Mouse (Mus musculus): ENCODE data around the gene Golim4.
"Not testable (repeated sequence)": the region's sequence is repeated elsewhere in the genome, so short reads cannot be mapped to it uniquely, and the experiment has no call there.

Gene Golim4

GRCm38 (mm10) chr3:75956551-75957302, at the start of gene Golim4:
Gene Golim4, minus strand, starts transcription at chr3:75956949.
- DNase-seq (ENCODE audit: low spot score) = peak; percentile 81

GRCm38 (mm10) chr3:76005621-76006020, 48.9 kb upstream of the Golim4 start:
- no peak for DNase-seq (ENCODE audit: low spot score)

- no peak for DNase-seq (ENCODE audit: low spot score)
These were observed 44.4 kb upstream of the Golim4 start for GRCm38 (mm10) chr3:76001156-76001555.

GRCm38 (mm10) chr3:76000481-76000880, 43.7 kb upstream of the Golim4 start:
- no peak for DNase-seq (ENCODE audit: low spot score)

- DNase-seq (ENCODE audit: low spot score) = not testable (repeated sequence)
These were observed 24.4 kb upstream of the Golim4 start for GRCm38 (mm10) chr3:75981031-75981750.

- not testable (repeated sequence) for DNase-seq (ENCODE audit: low spot score)
These were observed 6.3 kb upstream of the Golim4 start for GRCm38 (mm10) chr3:75962784-75963772.

- DNase-seq (ENCODE audit: low spot score) = no peak
These were observed 873 bp downstream of the Golim4 start for GRCm38 (mm10) chr3:75955661-75956491.

- no peak for DNase-seq (ENCODE audit: low spot score)
These were observed 2.6 kb downstream of the Golim4 start for GRCm38 (mm10) chr3:75954185-75954584.

GRCm38 (mm10) chr3:75952328-75953060, 4.3 kb downstream of the Golim4 start:
- DNase-seq (ENCODE audit: low spot score) = no peak

- no peak for DNase-seq (ENCODE audit: low spot score)
These were observed 5.9 kb downstream of the Golim4 start for GRCm38 (mm10) chr3:75950897-75951296.

GRCm38 (mm10) chr3:75949358-75949757, 7.4 kb downstream of the Golim4 start:
- DNase-seq (ENCODE audit: low spot score) = no peak

GRCm38 (mm10) chr3:75948541-75949095, 8.1 kb downstream of the Golim4 start:
- no peak for DNase-seq (ENCODE audit: low spot score)

- no peak for DNase-seq (ENCODE audit: low spot score)
These were observed 8.7 kb downstream of the Golim4 start for GRCm38 (mm10) chr3:75948003-75948402.

- no peak for DNase-seq (ENCODE audit: low spot score)
These were observed 14.3 kb downstream of the Golim4 start for GRCm38 (mm10) chr3:75942303-75943060.

GRCm38 (mm10) chr3:75941864-75942263, 14.9 kb downstream of the Golim4 start:
- no peak for DNase-seq (ENCODE audit: low spot score)

GRCm38 (mm10) chr3:75936152-75936551, 20.6 kb downstream of the Golim4 start:
- no peak for DNase-seq (ENCODE audit: low spot score)

- no peak for DNase-seq (ENCODE audit: low spot score)
These were observed 26.0 kb downstream of the Golim4 start for GRCm38 (mm10) chr3:75930659-75931225.

- no peak for DNase-seq (ENCODE audit: low spot score)
These were observed 26.7 kb downstream of the Golim4 start for GRCm38 (mm10) chr3:75929926-75930548.

GRCm38 (mm10) chr3:75926327-75926726, 30.4 kb downstream of the Golim4 start:
- DNase-seq (ENCODE audit: low spot score) = no peak

All from ovary, postnatal 10 days (tissue).